Comparison of ENCODE assay signal across 12 mouse cellular contexts in the genomic region with DNA sequence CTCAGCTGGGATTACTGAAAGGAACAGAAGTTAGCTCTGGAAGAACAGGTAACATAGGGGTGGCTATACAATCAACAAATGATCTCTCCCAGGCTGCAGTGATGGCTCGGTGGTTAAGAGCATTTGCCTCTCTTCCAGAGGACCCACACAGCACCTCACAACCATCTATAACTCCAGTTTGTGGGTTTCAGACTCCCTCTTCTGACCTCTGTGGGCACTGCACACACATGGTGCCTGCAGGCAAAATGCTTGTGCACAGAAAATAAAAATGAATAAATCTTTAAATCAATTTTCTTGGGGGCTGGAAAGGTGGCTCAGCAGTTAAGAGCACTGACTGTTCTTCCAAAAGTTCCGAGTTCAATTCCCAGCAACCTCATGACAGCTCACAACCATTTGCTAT. TPM values are rescaled to one million over a fixed set of nuclear protein-coding genes. Genes with fewer than 3 reads are reported as not detected.
A peak's percentile ranks its signal among the peaks of the same experiment; 100 is the strongest.
DNase-seq lines count a peak whose midpoint lies in the region; ATAC-seq and TF ChIP-seq lines count a peak whose summit lies in the region.
"Had no signal": no experiment of that assay in that cellular context is flagged by ENCODE, and none has a peak within 500 bp of the region (broad histone marks: within the 10 kb centered on the region; RNA-seq: fewer than 3 reads in every experiment).

No protein-coding gene starts in this region.

- H3K27me3 ChIP-seq in hindbrain, embryonic 11.5 days (ENCODE audit: control insufficient read depth, insufficient read depth, low read length), result no peaks in the 10 kb centered on the region
- H3K27me3 ChIP-seq in hindbrain, embryonic 12.5 days, result no peaks in the 10 kb centered on the region
- no peaks in the 10 kb centered on the region for H3K27me3 ChIP-seq in spleen, adult 2 months (ENCODE audit: control insufficient read depth, insufficient read depth, low read length)
- H3K27me3 ChIP-seq in MEL (ENCODE audit: control insufficient read depth in 1 of 2, insufficient read depth in 2 of 2, low read length in 2 of 2), result no peaks in the 10 kb centered on the region
- H3K27me3 ChIP-seq in small intestine, adult 2 months (ENCODE audit: control insufficient read depth, insufficient read depth, low read length), result no peaks in the 10 kb centered on the region
- H3K27me3 ChIP-seq: stomach, embryonic 15.5 days had no signal

- no peak overlapping the region for H3K4me2 ChIP-seq in hindbrain, embryonic 11.5 days (replicated peaks; ENCODE audit: low read depth, low read length)
- H3K4me2 ChIP-seq in hindbrain, embryonic 12.5 days (replicated peaks), result no peak overlapping the region
- H3K4me2 ChIP-seq: stomach, embryonic 15.5 days had no signal

- no peaks in the 10 kb centered on the region for H3K9me3 ChIP-seq in hindbrain, embryonic 11.5 days (ENCODE audit: control insufficient read depth, low read length)
- no peaks in the 10 kb centered on the region for H3K9me3 ChIP-seq in hindbrain, embryonic 12.5 days (replicated peaks)
- H3K9me3 ChIP-seq in MEL (replicated peaks; ENCODE audit: insufficient read depth, low read length), result no peaks in the 10 kb centered on the region
- H3K9me3 ChIP-seq: midbrain, embryonic 10.5 days; stomach, embryonic 15.5 days had no signal

- H3K4me1 ChIP-seq in hindbrain, embryonic 11.5 days (replicated peaks; ENCODE audit: control insufficient read depth, insufficient read depth, low read length), result no peaks in the 10 kb centered on the region
- H3K4me1 ChIP-seq in hindbrain, embryonic 12.5 days, result no peaks in the 10 kb centered on the region
- H3K4me1 ChIP-seq in spleen, adult 2 months (ENCODE audit: control insufficient read depth, insufficient read depth, insufficient read length), result no peaks in the 10 kb centered on the region
- peaks cover 0 to 8% of the 10 kb centered on the region in 2 experiments; a peak in 2 of 4 replicates for H3K4me1 ChIP-seq in MEL (ENCODE audit: control insufficient read depth in 1 of 2, insufficient read depth in 2 of 2, low read length in 2 of 2)
- peaks cover 9% of the 10 kb centered on the region for H3K4me1 ChIP-seq in small intestine, adult 2 months (ENCODE audit: control insufficient read depth, insufficient read depth, insufficient read length, low read length)
- H3K4me1 ChIP-seq: midbrain, embryonic 10.5 days; stomach, embryonic 15.5 days had no signal

- TF ChIP-seq EP300 in MEL (IDR thresholded peaks at IDR 0.05; ENCODE audit: low read depth in 1 of 2, low read length in 2 of 2), result no peak

- TF ChIP-seq CTCF in spleen, adult 2 months (IDR thresholded peaks at IDR 0.05; ENCODE audit: extremely low read depth, insufficient read depth, insufficient read length, insufficient replicate concordance), result peak; percentile 33; the same call in 1 of the 2 replicates
- peak; percentile 56 to 87 (median 69) for TF ChIP-seq CTCF in MEL (IDR thresholded peaks at IDR 0.05 in 2 of 3, conservative IDR thresholded peaks at IDR 0.05 in 1 of 3; ENCODE audit: control insufficient read depth in 1 of 3, insufficient read depth in 1 of 3, low read depth in 2 of 3, low read length in 3 of 3, poor library complexity in 1 of 3, severe bottlenecking in 1 of 3)
- TF ChIP-seq CTCF in small intestine, adult 2 months (IDR thresholded peaks at IDR 0.05; ENCODE audit: extremely low read depth, insufficient read length, insufficient replicate concordance, low read depth, low read length), result peak; percentile 53; the same call in 1 of the 2 replicates

- no peak for ATAC-seq in hindbrain, embryonic 11.5 days (ENCODE audit: low FRiP score)
- no peak for ATAC-seq in hindbrain, embryonic 12.5 days (ENCODE audit: low FRiP score)

- peak; percentile 28 for DNase-seq in hindbrain, embryonic 11.5 days (ENCODE audit: low spot score)
- DNase-seq in spleen, adult 2 months (ENCODE audit: low read depth in 1 of 2, low spot score in 2 of 2), result no peak
- no peak for DNase-seq in spleen, adult 18-20 months
- DNase-seq in MEL (ENCODE audit: low read depth, low spot score), result peak; percentile 63
- DNase-seq in cerebellum, adult 8-10 months, result no peak
- DNase-seq in spleen, postnatal 4 days (ENCODE audit: low spot score in 2 of 2), result no peak
- DNase-seq: heart, postnatal 14 days; kidney, postnatal 10 days had no signal

- H3K4me3 ChIP-seq in hindbrain, embryonic 11.5 days (ENCODE audit: low read depth, low read length), result no peak overlapping the region
- no peak overlapping the region for H3K4me3 ChIP-seq in hindbrain, embryonic 12.5 days
- no peak overlapping the region for H3K4me3 ChIP-seq in spleen, adult 2 months (ENCODE audit: extremely low read depth, insufficient read depth, insufficient read length)
- H3K4me3 ChIP-seq in MEL (ENCODE audit: control insufficient read depth in 1 of 2, insufficient read depth in 1 of 2, low read depth in 2 of 2, low read length in 2 of 2), result no peak overlapping the region
- no peak overlapping the region for H3K4me3 ChIP-seq in small intestine, adult 2 months (ENCODE audit: low read depth, low read length)
- H3K4me3 ChIP-seq: midbrain, embryonic 10.5 days; stomach, embryonic 15.5 days had no signal

- peak; percentile 89 for TF ChIP-seq RAD21 in MEL (IDR thresholded peaks at IDR 0.05; ENCODE audit: low read depth, low read length)

- H3K36me3 ChIP-seq in hindbrain, embryonic 11.5 days (ENCODE audit: control insufficient read depth, insufficient read depth, low read length), result no peaks in the 10 kb centered on the region
- peaks cover 4% of the 10 kb centered on the region; the same call in 1 of the 2 replicates for H3K36me3 ChIP-seq in hindbrain, embryonic 12.5 days
- no peaks in the 10 kb centered on the region for H3K36me3 ChIP-seq in spleen, adult 2 months (ENCODE audit: control insufficient read depth, insufficient read depth, low read length)
- H3K36me3 ChIP-seq in MEL (ENCODE audit: control insufficient read depth in 1 of 2, insufficient read depth in 2 of 2, low read length in 2 of 2), result peaks cover 0 to 5% of the 10 kb centered on the region in 2 experiments; a peak in 2 of 4 replicates
- H3K36me3 ChIP-seq in small intestine, adult 2 months (ENCODE audit: control insufficient read depth, insufficient read depth, low read length), result no peaks in the 10 kb centered on the region
- H3K36me3 ChIP-seq: stomach, embryonic 15.5 days had no signal

- H3K79me2 ChIP-seq in MEL (ENCODE audit: control insufficient read depth, insufficient read depth, low read length, poor library complexity), result no peaks in the 10 kb centered on the region

- WGBS in hindbrain, embryonic 11.5 days, result 54% methylated on average over 2 of the region's 2 CpGs
- WGBS in hindbrain, embryonic 12.5 days, result 77% methylated on average over 2 of the region's 2 CpGs
- 81% methylated on average over 2 of the region's 2 CpGs for WGBS in spleen, adult 2 months
- WGBS in small intestine, adult 2 months, result 76% methylated on average over 2 of the region's 2 CpGs

- no peak overlapping the region for H3K27ac ChIP-seq in hindbrain, embryonic 11.5 days (ENCODE audit: low read depth, low read length)
- no peak overlapping the region for H3K27ac ChIP-seq in hindbrain, embryonic 12.5 days
- H3K27ac ChIP-seq in spleen, adult 2 months (ENCODE audit: insufficient read depth, low read length), result no peak overlapping the region
- no peak overlapping the region for H3K27ac ChIP-seq in MEL (ENCODE audit: control insufficient read depth, low read depth, low read length)
- H3K27ac ChIP-seq in small intestine, adult 2 months (ENCODE audit: insufficient read depth, low read depth, low read length), result no peak overlapping the region
- H3K27ac ChIP-seq: midbrain, embryonic 10.5 days; stomach, embryonic 15.5 days had no signal

- H3K9ac ChIP-seq in hindbrain, embryonic 11.5 days (ENCODE audit: low read depth, low read length), result no peak overlapping the region
- no peak overlapping the region for H3K9ac ChIP-seq in hindbrain, embryonic 12.5 days
- H3K9ac ChIP-seq in MEL (ENCODE audit: control insufficient read depth, low read depth, low read length, poor library complexity, severe bottlenecking), result no peak overlapping the region
- H3K9ac ChIP-seq: stomach, embryonic 15.5 days had no signal

- no peak for TF ChIP-seq POLR2A in spleen, adult 2 months (IDR thresholded peaks at IDR 0.05; ENCODE audit: low read depth, low read length)
- TF ChIP-seq POLR2A in MEL (IDR thresholded peaks at IDR 0.05; ENCODE audit: control insufficient read depth in 1 of 2, insufficient read depth in 1 of 2, low read depth in 1 of 2, low read length in 2 of 2, poor library complexity in 1 of 2), result no peak
- no peak for TF ChIP-seq POLR2A in small intestine, adult 2 months (IDR thresholded peaks at IDR 0.05; ENCODE audit: low read depth, low read length)

RNA-seq across cellular contexts. Expression of a gene that starts 9.8 kb away (rescaled TPM):
- polyA plus RNA-seq in hindbrain, embryonic 11.5 days (2014; fragmentation: Nextera tagmentation; extraction: Ambion mirVana), result 141 and 144 TPM in 2 replicates
- 145 and 153 TPM in 2 replicates for polyA plus RNA-seq in hindbrain, embryonic 12.5 days (2016; fragmentation: Nextera tagmentation; extraction: Ambion mirVana)
- 104 and 130 TPM in 2 replicates for polyA plus RNA-seq in spleen, adult 2 months (2012; rRNA removed)
- 73.5 and 76.4 TPM in 2 replicates for total RNA-seq in MEL (2012; rRNA removed)
- polyA plus RNA-seq in MEL (2012; ENCODE audit: insufficient read depth in 1 of 2, insufficient read length in 2 of 2, low read depth in 1 of 2, low replicate concordance in 2 of 2, missing spikeins in 1 of 2), result 100 to 1,000 TPM in 1 of 2 experiments, not detected in 1; 149 TPM
- 60.0 and 109 TPM in 2 replicates for polyA plus RNA-seq in small intestine, adult 2 months (2012; rRNA removed)

RNA-seq across cellular contexts. Expression of a gene that starts 16.3 kb away (rescaled TPM):
- polyA plus RNA-seq in hindbrain, embryonic 11.5 days (2014; fragmentation: Nextera tagmentation; extraction: Ambion mirVana), result 8.4 and 9.6 TPM in 2 replicates
- 26.1 and 26.6 TPM in 2 replicates for polyA plus RNA-seq in hindbrain, embryonic 12.5 days (2016; fragmentation: Nextera tagmentation; extraction: Ambion mirVana)
- 11.8 and 12.0 TPM in 2 replicates for polyA plus RNA-seq in spleen, adult 2 months (2012; rRNA removed)
- 27.8 and 29.2 TPM in 2 replicates for total RNA-seq in MEL (2012; rRNA removed)
- 10 to 100 TPM; 19.5 to 34.9 TPM for polyA plus RNA-seq in MEL (2012; ENCODE audit: insufficient read depth in 1 of 2, insufficient read length in 2 of 2, low read depth in 1 of 2, low replicate concordance in 2 of 2, missing spikeins in 1 of 2)
- polyA plus RNA-seq in small intestine, adult 2 months (2012; rRNA removed), result 18.6 and 45.5 TPM in 2 replicates

RNA-seq across cellular contexts. Expression of a gene that starts 25.1 kb away (rescaled TPM):
- 7.9 and 8.5 TPM in 2 replicates for polyA plus RNA-seq in hindbrain, embryonic 11.5 days (2014; fragmentation: Nextera tagmentation; extraction: Ambion mirVana)
- 6.6 and 13.2 TPM in 2 replicates for polyA plus RNA-seq in hindbrain, embryonic 12.5 days (2016; fragmentation: Nextera tagmentation; extraction: Ambion mirVana)
- 0.85 and 1.5 TPM in 2 replicates for polyA plus RNA-seq in spleen, adult 2 months (2012; rRNA removed)
- 0.33 and 0.58 TPM in 2 replicates for total RNA-seq in MEL (2012; rRNA removed)
- polyA plus RNA-seq in MEL (2012; ENCODE audit: insufficient read depth in 1 of 2, insufficient read length in 2 of 2, low read depth in 1 of 2, low replicate concordance in 2 of 2, missing spikeins in 1 of 2), result 1 to 10 TPM in 1 of 2 experiments, not detected in 1; 1.8 TPM
- 0.35 TPM in 1 of 2 replicates, not detected in the other for polyA plus RNA-seq in small intestine, adult 2 months (2012; rRNA removed)

RNA-seq across cellular contexts. Expression of a gene that starts 59.3 kb away (rescaled TPM):
- polyA plus RNA-seq in hindbrain, embryonic 11.5 days (2014; fragmentation: Nextera tagmentation; extraction: Ambion mirVana), result 5.6 and 6.9 TPM in 2 replicates
- 8.5 TPM in 2 replicates for polyA plus RNA-seq in hindbrain, embryonic 12.5 days (2016; fragmentation: Nextera tagmentation; extraction: Ambion mirVana)
- polyA plus RNA-seq in spleen, adult 2 months (2012; rRNA removed), result 62.5 and 87.7 TPM in 2 replicates
- total RNA-seq in MEL (2012; rRNA removed), result 5.4 TPM in 2 replicates
- 10 to 100 TPM in 1 of 2 experiments, not detected in 1; 18.3 TPM for polyA plus RNA-seq in MEL (2012; ENCODE audit: insufficient read depth in 1 of 2, insufficient read length in 2 of 2, low read depth in 1 of 2, low replicate concordance in 2 of 2, missing spikeins in 1 of 2)
- 23.2 and 37.7 TPM in 2 replicates for polyA plus RNA-seq in small intestine, adult 2 months (2012; rRNA removed)

Comparison
In these comparisons a context has a peak if more than half of its experiments do, and no peak if none do; other contexts are left out.
1. DNase-seq: peak in hindbrain, embryonic 11.5 days (single experiment) and MEL (single experiment); none in spleen, adult 2 months (0 of 2), spleen, adult 18-20 months (0 of 2), cerebellum, adult 8-10 months (single experiment) and spleen, postnatal 4 days (0 of 2).
2. Peak in every context shown above with its lines, with median percentiles within 50 percentile points of each other: CTCF ChIP-seq.